Mouse (Mus musculus) kidney, adult 2 months (tissue): Measurements from ENCODE around the gene Ephx1.

Source experiments
- CTCF ChIP-seq: fragments of 200-500 bp; conservative IDR thresholded peaks from 2 replicates; pipeline ENCODE4 v1.5.1; 2011; ENCODE audit warnings: low read depth, mild to moderate bottlenecking, control low read depth, low read length, moderate library complexity, mixed read lengths; ENCODE audit not compliant: insufficient read depth, insufficient read length
- POLR2A ChIP-seq: fragments of 200-500 bp; IDR thresholded peaks from one replicate; pipeline ENCODE4 v1.6.1; 2011; ENCODE audit warnings: low read depth, low read length, control low read depth

GRCm38 (mm10) chr1:180956401-180956800, 64.3 kb downstream of the Ephx1 start:
- TF ChIP-seq POLR2A (no peak), CTCF (no peak)
